Mouse (Mus musculus): Measurements from ENCODE around the gene Myb.

Myb gene

GRCm38 (mm10) chr10:21114459-21114858 lies 46.3 kb downstream of the Myb start:
- no peak for DNase-seq

DNA sequence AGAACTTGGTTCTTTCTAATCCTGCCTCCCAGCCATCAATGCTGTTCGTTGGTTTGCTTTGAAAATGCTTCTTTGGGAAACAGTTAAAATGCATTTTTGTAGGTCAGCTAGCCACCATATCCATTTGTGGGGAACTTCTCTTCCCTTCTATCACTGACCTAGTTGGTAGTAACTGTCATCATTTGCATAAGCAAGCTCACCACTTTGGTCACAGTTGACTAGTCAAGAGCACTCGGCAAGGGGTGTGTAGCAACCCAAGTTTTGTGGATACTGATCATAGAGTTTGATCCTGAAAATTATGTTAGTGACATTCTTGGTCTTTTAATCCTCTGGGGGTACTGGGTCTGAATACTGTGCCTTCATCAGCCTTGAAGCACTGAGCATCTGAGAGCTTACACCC lies 48.1 kb downstream of the Myb start:
- DNase-seq = no peak

- no peak for DNase-seq
Measured at GRCm38 (mm10) chr10:21109337-21110056, 51.3 kb downstream of the Myb start.

GRCm38 (mm10) chr10:21108796-21109195 lies 52.0 kb downstream of the Myb start:
- DNase-seq = no peak

GRCm38 (mm10) chr10:21108182-21108581 lies 52.6 kb downstream of the Myb start:
- no peak for DNase-seq

DNA sequence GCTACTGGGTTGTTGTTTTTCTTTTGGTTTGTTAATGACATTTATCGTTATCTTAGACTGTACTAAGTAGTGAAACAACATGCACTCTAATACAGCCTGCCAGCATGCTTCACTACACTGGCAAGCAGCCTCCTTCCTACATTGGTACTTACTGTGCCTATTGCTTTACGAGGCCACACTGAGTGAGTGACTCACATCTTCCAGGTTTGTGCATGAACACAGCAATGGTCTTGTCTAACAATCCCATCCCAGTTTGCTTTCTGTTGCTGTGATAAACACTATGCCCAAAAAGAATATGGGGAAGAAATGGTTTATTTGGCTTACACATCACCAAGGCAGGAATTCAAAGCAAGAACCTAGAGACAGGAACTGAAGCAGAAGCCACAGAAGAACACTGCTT lies 55.6 kb downstream of the Myb start:
- no peak for DNase-seq

DNA sequence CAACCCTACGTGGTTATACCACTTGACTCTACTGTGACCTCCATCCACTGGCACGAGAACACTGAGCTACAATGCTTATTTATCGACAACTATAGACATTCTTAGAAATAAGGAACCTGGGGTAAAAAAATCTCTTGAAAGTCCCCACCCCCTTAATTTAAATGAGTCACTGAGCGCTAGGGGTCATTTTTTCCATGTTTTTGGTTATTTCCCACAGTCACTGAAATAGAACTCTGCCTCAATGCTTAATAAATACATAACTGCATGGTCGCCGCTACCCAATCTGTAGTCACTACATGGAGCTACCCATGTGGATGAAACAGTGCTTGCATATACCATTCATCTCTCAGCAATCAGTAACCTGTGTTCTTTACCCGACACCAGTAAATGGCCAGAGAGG lies 58.1 kb downstream of the Myb start:
- no peak for DNase-seq

DNA sequence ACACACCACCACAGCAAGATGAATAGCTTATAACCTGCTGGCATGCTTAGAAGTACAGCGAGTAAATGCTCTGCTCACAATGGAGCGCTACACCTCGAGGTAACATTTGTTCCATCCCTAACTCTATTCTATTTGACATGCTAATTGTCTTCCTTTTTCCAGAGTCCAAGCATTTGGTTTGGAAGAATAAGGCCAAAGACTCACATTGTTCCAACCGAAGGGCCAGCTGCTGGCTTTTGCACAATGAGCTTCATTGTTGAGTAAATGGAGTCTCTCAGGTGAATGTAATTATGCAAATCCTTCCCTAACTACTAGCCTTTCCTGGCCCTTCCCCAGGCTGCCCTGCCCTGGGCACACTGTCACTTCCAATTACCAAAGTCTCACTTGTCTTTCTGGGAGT lies 58.8 kb downstream of the Myb start:
- DNase-seq = no peak

GRCm38 (mm10) chr10:21100646-21101249 lies 60.0 kb downstream of the Myb start:
- DNase-seq = no peak

- no peak for DNase-seq
Measured at GRCm38 (mm10) chr10:21099515-21099914, 61.3 kb downstream of the Myb start.

DNA sequence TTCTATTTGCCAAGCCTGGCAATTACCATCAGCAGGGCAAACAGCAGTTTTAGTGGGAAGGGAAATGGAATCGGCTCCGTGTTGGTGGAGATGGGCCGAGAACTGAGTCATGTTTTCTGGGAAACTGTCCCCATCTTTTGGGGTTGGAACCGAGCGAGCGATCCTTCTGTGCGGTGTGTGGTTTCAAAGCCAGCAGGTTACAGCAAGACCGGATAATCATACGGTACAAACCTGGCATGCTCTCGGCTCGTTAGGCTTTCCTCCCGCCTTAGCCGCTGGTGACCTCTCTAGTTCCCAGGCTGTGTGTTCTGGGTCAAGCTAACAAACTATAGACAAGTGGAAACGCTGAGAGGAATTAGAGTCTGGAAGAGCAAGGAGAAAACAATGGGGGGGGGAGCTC lies 65.2 kb downstream of the Myb start:
- no peak for DNase-seq

DNA sequence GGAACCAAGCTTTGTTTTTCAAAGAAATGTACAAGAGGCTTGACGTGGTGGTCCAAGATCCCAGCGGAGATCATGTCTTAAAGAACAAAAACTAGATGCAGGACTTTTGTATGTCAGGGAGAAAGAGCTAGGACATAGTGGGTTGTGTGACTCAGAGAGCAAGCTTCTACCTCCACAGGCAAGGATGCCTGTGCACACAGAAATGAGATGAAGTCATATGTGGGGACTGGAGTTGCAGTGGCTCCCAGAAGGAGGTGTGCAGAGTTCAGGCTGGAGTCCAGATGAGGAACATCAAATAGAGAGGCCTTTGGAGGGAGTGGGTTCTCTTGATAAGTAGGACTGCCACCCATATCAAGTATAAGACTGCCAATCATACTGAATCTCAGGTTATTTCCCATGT lies 65.9 kb downstream of the Myb start:
- no peak for DNase-seq

GRCm38 (mm10) chr10:21093301-21093700 lies 67.5 kb downstream of the Myb start:
- no peak for DNase-seq

- DNase-seq = no peak
Measured at GRCm38 (mm10) chr10:21092501-21093270, 68.1 kb downstream of the Myb start.

GRCm38 (mm10) chr10:21090922-21091700 lies 69.7 kb downstream of the Myb start:
- DNase-seq = no peak

DNA sequence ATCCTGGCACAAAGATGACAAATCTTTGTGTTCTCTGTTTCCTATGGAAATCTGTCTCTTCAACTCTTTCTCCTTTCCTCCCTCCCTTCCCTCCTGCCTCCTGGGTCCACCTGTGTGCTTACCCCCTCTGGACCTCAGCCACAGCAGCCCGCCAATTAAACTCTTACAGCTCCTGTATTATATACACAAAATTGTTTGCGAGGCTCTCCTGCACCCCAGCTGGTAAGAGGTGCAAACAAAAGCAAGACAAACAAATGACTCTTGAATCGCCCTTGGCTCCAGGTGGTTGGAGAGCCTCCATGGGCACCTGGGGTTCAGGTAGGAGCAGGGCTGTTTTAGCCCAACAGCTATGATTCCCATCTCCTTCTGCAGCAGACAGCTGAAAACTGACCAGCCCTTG lies 71.2 kb downstream of the Myb start:
- no peak for DNase-seq

- DNase-seq = no peak
Measured at GRCm38 (mm10) chr10:21087614-21088232, 73.1 kb downstream of the Myb start.

GRCm38 (mm10) chr10:21085044-21085443 lies 75.7 kb downstream of the Myb start:
- DNase-seq = no peak

- no peak for DNase-seq
Measured at GRCm38 (mm10) chr10:21083391-21083918, 77.3 kb downstream of the Myb start.

DNA sequence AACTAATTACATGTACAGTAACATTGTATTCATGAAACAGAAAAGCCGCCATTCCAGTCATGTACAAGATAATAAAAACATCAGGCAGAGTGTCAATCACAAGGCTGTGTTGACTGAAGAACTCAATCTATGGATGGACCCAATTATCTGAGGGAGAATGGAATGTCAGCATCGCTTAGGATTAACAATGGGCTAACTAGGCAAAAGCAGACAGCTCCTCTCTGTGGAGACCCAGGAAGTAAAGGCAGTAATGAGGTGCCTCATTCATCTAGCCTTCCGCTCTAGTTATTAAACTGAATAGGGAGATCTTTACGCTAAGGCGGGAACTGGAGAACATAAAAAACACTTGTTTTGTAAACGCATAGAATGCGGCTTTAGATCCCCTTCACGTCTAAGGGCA lies 78.3 kb downstream of the Myb start:
- DNase-seq = no peak

- peak; percentile 22 for DNase-seq
Measured at GRCm38 (mm10) chr10:21077151-21077719, 83.5 kb downstream of the Myb start.

DNA sequence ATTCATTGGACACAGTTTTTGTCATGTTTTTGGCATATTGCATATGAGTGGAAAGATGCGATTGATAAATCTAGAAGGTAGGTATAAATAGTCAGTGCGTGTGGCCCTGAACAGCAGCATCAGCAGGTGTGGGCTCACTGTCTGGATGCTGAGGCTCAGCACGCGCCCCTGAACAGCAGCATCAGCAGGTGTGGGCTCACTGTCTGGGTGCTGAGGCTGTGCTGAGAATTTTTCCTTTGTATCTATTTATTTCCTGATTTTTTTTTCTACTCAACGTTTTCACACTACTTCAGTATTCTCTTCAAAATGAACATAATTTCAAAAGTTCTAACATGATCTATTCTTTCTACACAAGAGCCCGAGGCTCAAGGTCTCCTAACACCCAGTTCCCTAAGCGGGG lies 84.1 kb downstream of the Myb start:
- DNase-seq = no peak

All from liver (tissue).